Mouse (Mus musculus): ENCODE measurements at regions not wholly inside any gene's neighbourhood (a gene's known extent, or its start where the extent isn't known, plus 50 kb on each side); places are given as distances from the start of the nearest gene placed in this dataset.

DNA sequence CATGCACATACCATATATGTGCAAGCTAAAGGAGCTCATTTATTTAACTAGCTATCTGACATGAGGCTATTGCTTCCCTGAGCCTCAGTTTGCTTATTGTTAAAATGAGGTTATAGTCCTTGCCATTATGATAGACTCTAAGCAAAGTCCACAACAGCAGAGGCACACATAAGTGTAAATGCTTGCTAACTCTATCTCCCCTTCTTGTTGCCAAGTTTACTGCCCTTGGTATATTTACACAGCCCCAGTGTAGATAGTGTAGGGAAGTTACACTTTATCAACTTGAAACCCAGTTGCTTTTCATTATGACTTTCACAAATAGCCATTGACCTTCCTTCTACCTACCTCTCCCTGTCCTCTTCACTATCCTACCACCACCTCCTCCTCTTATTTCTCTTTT lies 782.6 kb upstream of the Agtr1b start:
- H3K9ac ChIP-seq (ENCODE audit: low read length), result no peak overlapping the region
- H3K27ac ChIP-seq (replicated peaks; ENCODE audit: low read depth, low read length), result no peak overlapping the region
- H3K4me1 ChIP-seq (ENCODE audit: control insufficient read depth, insufficient read depth, low read length), result no peaks in the 10 kb centered on the region
- no peaks in the 10 kb centered on the region for H3K9me3 ChIP-seq (ENCODE audit: control insufficient read depth, low read length)
- H3K36me3 ChIP-seq (ENCODE audit: control insufficient read depth, insufficient read depth, low read length), result no peaks in the 10 kb centered on the region
- H3K4me2 ChIP-seq (ENCODE audit: low read depth, severe bottlenecking), result no peak overlapping the region
- H3K4me3 ChIP-seq (ENCODE audit: low read depth, low read length), result no peak overlapping the region
- no peaks in the 10 kb centered on the region for H3K27me3 ChIP-seq (ENCODE audit: control insufficient read depth, insufficient read depth, low read length)
- DNase-seq (ENCODE audit: low spot score) (no peak), ATAC-seq (ENCODE audit: insufficient number of reproducible peaks, low FRiP score, low TSS enrichment, low read depth) (no peak)

DNA sequence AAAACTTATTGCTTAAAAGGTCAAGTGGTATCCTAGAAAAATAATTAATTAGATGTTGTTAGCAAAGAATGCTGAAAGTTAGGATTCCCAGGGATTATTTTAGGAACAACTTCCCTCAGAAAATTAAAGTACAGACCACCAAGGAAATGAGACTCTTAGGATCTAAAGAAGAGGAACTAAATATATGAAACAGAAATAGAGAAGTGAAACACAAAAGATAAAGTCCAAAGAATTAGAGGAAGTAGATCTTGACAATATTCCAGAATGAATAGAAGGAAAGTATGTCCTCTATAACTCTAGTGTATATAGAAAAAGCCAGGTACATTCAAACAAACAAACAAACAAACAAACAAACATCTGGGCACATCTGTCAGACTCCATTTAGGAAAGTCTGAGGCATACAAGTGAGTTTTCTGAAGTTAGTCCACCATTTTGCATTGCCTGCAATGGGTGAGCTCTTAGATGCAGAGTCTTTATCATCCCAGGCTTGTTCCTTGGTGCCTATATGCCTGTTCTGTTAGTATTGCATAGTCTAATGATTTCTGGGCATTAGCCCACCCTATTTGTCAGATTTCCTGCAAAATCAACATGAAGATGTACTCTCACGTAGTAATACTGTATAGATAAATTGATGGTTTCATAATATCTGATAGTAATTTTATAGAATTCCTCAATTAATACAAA lies 762.0 kb upstream of the Agtr1b start:
- no peaks in the 10 kb centered on the region for H3K9me3 ChIP-seq (ENCODE audit: control insufficient read depth, low read length)
- ATAC-seq (ENCODE audit: insufficient number of reproducible peaks, low FRiP score, low TSS enrichment, low read depth), result no peak
- no peak overlapping the region for H3K27ac ChIP-seq (replicated peaks; ENCODE audit: low read depth, low read length)
- H3K4me2 ChIP-seq (ENCODE audit: low read depth, severe bottlenecking), result no peak overlapping the region
- no peaks in the 10 kb centered on the region for H3K4me1 ChIP-seq (ENCODE audit: control insufficient read depth, insufficient read depth, low read length)
- H3K4me3 ChIP-seq (ENCODE audit: low read depth, low read length), result no peak overlapping the region
- 90% methylated on average over 1 of the region's 1 CpGs for WGBS
- no peaks in the 10 kb centered on the region for H3K36me3 ChIP-seq (ENCODE audit: control insufficient read depth, insufficient read depth, low read length)
- H3K9ac ChIP-seq (ENCODE audit: low read length), result no peak overlapping the region
- no peaks in the 10 kb centered on the region for H3K27me3 ChIP-seq (ENCODE audit: control insufficient read depth, insufficient read depth, low read length)
- no peak for DNase-seq (ENCODE audit: low spot score)

DNA sequence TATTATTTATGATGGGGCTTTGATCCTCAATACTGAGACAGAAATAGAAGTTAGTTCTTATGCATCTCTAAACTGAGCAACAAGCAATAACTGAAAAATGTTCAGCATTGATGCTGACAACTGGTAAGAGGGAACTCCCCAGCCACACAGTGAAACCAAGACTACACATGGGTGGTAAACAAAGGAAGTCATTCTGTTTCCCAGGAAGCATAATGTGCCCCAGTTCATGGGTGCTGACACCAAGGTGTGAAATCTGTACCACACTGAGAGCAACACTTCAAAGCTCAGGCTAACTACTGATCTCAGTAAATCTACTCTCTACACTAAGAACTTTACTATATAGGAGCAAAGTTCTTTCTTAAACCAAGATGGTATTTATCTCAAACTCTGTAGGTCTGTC lies 759.2 kb upstream of the Agtr1b start:
- H3K4me3 ChIP-seq (ENCODE audit: low read depth, low read length), result no peak overlapping the region
- DNase-seq (ENCODE audit: low spot score) (no peak), ATAC-seq (ENCODE audit: insufficient number of reproducible peaks, low FRiP score, low TSS enrichment, low read depth) (no peak)
- no peak overlapping the region for H3K4me2 ChIP-seq (ENCODE audit: low read depth, severe bottlenecking)
- no peaks in the 10 kb centered on the region for H3K36me3 ChIP-seq (ENCODE audit: control insufficient read depth, insufficient read depth, low read length)
- H3K9me3 ChIP-seq (ENCODE audit: control insufficient read depth, low read length), result no peaks in the 10 kb centered on the region
- H3K4me1 ChIP-seq (ENCODE audit: control insufficient read depth, insufficient read depth, low read length), result no peaks in the 10 kb centered on the region
- H3K27ac ChIP-seq (replicated peaks; ENCODE audit: low read depth, low read length), result no peak overlapping the region
- no peaks in the 10 kb centered on the region for H3K27me3 ChIP-seq (ENCODE audit: control insufficient read depth, insufficient read depth, low read length)
- H3K9ac ChIP-seq (ENCODE audit: low read length), result no peak overlapping the region

DNA sequence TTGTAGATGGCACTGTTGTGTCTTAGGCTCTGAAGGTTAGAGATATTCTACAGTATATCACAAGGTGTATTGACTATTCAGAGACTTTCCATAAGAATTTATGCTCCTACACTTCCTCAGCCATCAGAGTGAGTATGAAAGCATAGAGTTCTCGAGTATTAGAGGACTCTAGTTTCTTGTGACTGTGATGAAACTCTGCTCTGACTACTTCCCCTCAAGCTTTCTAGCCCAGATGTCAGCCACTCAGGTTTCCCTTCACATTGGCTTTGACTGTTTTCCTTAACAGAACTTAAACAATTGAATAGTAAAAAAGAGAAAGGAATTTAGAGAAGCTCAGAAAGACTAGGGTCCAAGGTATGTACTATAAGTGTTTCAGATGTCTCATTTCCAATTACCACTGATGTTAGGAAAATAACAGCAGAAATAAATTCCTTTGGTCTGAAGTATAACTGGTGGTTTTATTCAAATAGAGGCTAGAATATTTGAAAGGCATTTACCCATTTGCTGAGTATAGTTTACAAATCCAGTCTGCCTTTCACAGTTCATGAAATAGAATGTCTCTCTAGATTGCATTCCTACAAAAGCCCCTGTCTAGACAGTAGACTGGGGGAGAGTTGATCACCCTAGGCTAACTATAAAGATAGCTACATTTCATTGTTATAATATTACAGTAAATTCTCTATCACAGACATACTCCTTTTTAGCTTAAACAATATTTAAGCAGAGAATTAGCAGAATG lies 751.4 kb upstream of the Agtr1b start:
- Histone ChIP-seq H3K36me3 (ENCODE audit: control insufficient read depth, insufficient read depth, low read length) (no peaks in the 10 kb centered on the region), H3K4me3 (ENCODE audit: low read depth, low read length) (no peak overlapping the region), H3K4me1 (ENCODE audit: control insufficient read depth, insufficient read depth, low read length) (no peaks in the 10 kb centered on the region), H3K4me2 (ENCODE audit: low read depth, severe bottlenecking) (no peak overlapping the region), H3K9me3 (ENCODE audit: control insufficient read depth, low read length) (no peaks in the 10 kb centered on the region), H3K27me3 (ENCODE audit: control insufficient read depth, insufficient read depth, low read length) (no peaks in the 10 kb centered on the region), H3K27ac (replicated peaks; ENCODE audit: low read depth, low read length) (no peak overlapping the region), H3K9ac (ENCODE audit: low read length) (no peak overlapping the region)
- WGBS, result 78% methylated on average over 1 of the region's 1 CpGs
- DNase-seq (ENCODE audit: low spot score), result no peak
- ATAC-seq (ENCODE audit: insufficient number of reproducible peaks, low FRiP score, low TSS enrichment, low read depth), result no peak

DNA sequence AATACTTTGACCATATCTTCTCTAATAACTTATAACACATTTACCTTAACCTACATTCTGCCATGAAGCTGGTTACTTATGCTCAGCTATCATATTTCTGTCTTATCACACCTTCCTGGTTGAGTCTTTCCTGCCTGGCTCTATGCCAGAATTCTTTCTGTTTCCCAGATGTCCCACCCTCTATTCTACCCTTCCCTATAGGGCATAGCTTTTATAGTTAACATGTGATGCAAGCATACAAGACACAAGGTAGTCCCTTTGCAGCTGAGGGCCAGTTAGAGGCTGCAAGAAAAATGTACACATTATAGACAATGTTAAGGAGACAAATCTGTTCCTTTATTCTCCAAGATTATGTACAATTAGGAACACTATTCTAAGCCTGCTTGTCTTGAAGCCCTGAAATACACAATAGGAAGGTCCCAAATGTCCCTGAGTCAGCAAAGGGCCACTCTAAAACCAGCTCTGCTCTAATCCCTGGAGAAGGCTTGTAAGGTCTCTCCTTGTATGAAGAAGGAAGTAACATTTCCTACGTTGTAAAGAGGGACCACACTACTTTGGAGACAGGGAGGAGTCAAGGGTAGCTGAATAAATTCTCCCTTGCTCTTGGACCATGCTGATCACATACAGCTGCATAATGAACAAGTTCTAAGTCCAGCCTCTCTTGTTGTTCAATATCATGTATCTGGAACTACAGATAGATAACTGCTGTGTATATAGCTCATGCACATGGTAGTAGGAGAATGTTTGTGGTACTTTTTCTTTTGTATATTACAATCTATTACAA lies 745.0 kb upstream of the Agtr1b start:
- DNase-seq (ENCODE audit: low spot score) (no peak), ATAC-seq (ENCODE audit: insufficient number of reproducible peaks, low FRiP score, low TSS enrichment, low read depth) (no peak)
- H3K4me1 ChIP-seq (ENCODE audit: control insufficient read depth, insufficient read depth, low read length), result no peaks in the 10 kb centered on the region
- no peak overlapping the region for H3K27ac ChIP-seq (replicated peaks; ENCODE audit: low read depth, low read length)
- WGBS, result 62% methylated on average over 1 of the region's 1 CpGs
- no peak overlapping the region for H3K4me3 ChIP-seq (ENCODE audit: low read depth, low read length)
- H3K27me3 ChIP-seq (ENCODE audit: control insufficient read depth, insufficient read depth, low read length), result no peaks in the 10 kb centered on the region
- no peaks in the 10 kb centered on the region for H3K9me3 ChIP-seq (ENCODE audit: control insufficient read depth, low read length)
- no peak overlapping the region for H3K9ac ChIP-seq (ENCODE audit: low read length)
- no peaks in the 10 kb centered on the region for H3K36me3 ChIP-seq (ENCODE audit: control insufficient read depth, insufficient read depth, low read length)
- no peak overlapping the region for H3K4me2 ChIP-seq (ENCODE audit: low read depth, severe bottlenecking)

DNA sequence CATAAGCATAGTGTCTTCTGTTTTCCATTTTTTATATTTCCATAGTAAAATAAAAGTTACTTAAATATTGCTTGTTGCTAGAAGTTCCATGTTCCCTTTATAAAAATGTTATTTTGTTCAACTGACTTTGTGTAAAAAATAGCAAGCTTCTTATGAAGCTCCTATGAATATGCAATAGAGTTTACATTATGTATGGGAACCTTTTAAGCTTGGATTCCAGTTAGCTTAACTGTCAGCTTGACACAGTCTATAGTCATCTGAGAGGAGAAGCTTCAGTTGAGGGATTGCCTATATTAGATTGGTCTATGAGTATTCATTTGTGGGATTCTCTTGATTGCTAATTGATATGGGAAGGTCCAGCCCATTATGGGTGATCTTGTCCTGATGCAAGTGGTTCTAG lies 723.2 kb upstream of the Agtr1b start:
- no peak overlapping the region for H3K9ac ChIP-seq (ENCODE audit: low read length)
- no peaks in the 10 kb centered on the region for H3K27me3 ChIP-seq (ENCODE audit: control insufficient read depth, insufficient read depth, low read length)
- ATAC-seq (ENCODE audit: insufficient number of reproducible peaks, low FRiP score, low TSS enrichment, low read depth) (no peak), DNase-seq (ENCODE audit: low spot score) (no peak)
- H3K27ac ChIP-seq (replicated peaks; ENCODE audit: low read depth, low read length), result no peak overlapping the region
- no peaks in the 10 kb centered on the region for H3K36me3 ChIP-seq (ENCODE audit: control insufficient read depth, insufficient read depth, low read length)
- no peaks in the 10 kb centered on the region for H3K4me1 ChIP-seq (ENCODE audit: control insufficient read depth, insufficient read depth, low read length)
- H3K4me2 ChIP-seq (ENCODE audit: low read depth, severe bottlenecking), result no peak overlapping the region
- H3K9me3 ChIP-seq (ENCODE audit: control insufficient read depth, low read length), result no peaks in the 10 kb centered on the region
- H3K4me3 ChIP-seq (ENCODE audit: low read depth, low read length), result no peak overlapping the region

DNA sequence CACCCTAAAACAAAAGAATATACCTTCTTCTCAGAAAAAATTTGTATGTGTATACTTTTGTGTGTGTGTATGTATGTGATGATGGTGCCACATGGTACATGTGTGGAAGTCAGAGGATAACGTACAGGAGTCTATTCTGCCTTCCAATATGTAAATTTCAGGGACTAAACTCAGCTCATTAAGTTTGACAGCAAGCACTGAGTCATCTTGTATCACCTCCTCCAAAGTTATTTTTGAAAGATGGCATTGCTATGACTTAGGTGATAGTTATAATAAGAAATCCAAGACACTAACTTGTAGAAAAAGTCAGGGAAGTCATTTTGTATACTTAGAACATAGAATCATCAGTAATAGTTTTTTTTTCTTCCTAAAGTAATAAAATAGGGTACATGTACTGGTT lies 719.4 kb upstream of the Agtr1b start:
- 81% methylated on average over 1 of the region's 1 CpGs for WGBS
- ATAC-seq (ENCODE audit: insufficient number of reproducible peaks, low FRiP score, low TSS enrichment, low read depth) (no peak), DNase-seq (ENCODE audit: low spot score) (no peak)
- no peak overlapping the region for H3K9ac ChIP-seq (ENCODE audit: low read length)
- no peak overlapping the region for H3K27ac ChIP-seq (replicated peaks; ENCODE audit: low read depth, low read length)
- H3K36me3 ChIP-seq (ENCODE audit: control insufficient read depth, insufficient read depth, low read length), result no peaks in the 10 kb centered on the region
- H3K4me3 ChIP-seq (ENCODE audit: low read depth, low read length), result no peak overlapping the region
- H3K4me1 ChIP-seq (ENCODE audit: control insufficient read depth, insufficient read depth, low read length), result no peaks in the 10 kb centered on the region
- no peaks in the 10 kb centered on the region for H3K9me3 ChIP-seq (ENCODE audit: control insufficient read depth, low read length)
- H3K4me2 ChIP-seq (ENCODE audit: low read depth, severe bottlenecking), result no peak overlapping the region
- H3K27me3 ChIP-seq (ENCODE audit: control insufficient read depth, insufficient read depth, low read length), result no peaks in the 10 kb centered on the region

DNA sequence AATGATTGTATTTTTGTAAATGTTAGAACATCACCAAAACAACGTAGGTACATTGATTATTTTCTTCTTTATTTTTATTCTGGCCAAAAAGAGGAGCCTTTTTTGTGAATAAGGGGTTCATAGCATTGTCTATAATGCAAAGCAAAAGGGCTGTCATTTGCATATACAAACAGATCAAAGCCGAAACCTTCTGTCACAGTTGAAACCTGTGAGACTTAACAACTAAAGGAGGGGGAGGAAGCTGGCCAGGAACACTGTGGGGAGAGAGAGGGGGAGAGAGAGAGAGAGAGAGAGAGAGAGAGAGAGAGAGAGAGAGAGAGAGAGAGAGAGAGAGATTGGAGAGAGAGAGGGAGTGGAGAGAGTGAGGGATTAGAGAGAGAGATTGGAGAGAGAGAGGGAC lies 710.6 kb upstream of the Agtr1b start:
- H3K4me3 ChIP-seq (ENCODE audit: low read depth, low read length), result no peak overlapping the region
- H3K9me3 ChIP-seq (ENCODE audit: control insufficient read depth, low read length), result no peaks in the 10 kb centered on the region
- no peak overlapping the region for H3K4me2 ChIP-seq (ENCODE audit: low read depth, severe bottlenecking)
- H3K36me3 ChIP-seq (ENCODE audit: control insufficient read depth, insufficient read depth, low read length), result no peaks in the 10 kb centered on the region
- no peak for ATAC-seq (ENCODE audit: insufficient number of reproducible peaks, low FRiP score, low TSS enrichment, low read depth)
- H3K9ac ChIP-seq (ENCODE audit: low read length), result no peak overlapping the region
- DNase-seq (ENCODE audit: low spot score), result no peak
- H3K27me3 ChIP-seq (ENCODE audit: control insufficient read depth, insufficient read depth, low read length), result no peaks in the 10 kb centered on the region
- no peak overlapping the region for H3K27ac ChIP-seq (replicated peaks; ENCODE audit: low read depth, low read length)
- WGBS, result 81% methylated on average over 2 of the region's 2 CpGs
- no peaks in the 10 kb centered on the region for H3K4me1 ChIP-seq (ENCODE audit: control insufficient read depth, insufficient read depth, low read length)
